Mouse (Mus musculus) forebrain, embryonic 11.5 days (tissue): ENCODE results near the gene Ksr2. TPM values are rescaled to one million over a fixed set of nuclear protein-coding genes. Genes with fewer than 3 reads are reported as not detected.

ENCODE experiments used
- ATAC-seq: fragments of 200-750 bp; cut with Nextera tagmentation; replicated peaks from 2 replicates; pipeline ENCODE4 v1.8.0; 2017; ENCODE audit warnings: moderate TSS enrichment; ENCODE audit not compliant: low FRiP score
- DNase-seq: peaks from one replicate; pipeline ENCODE4 v3.0.0-alpha.2; 2017; ENCODE audit warnings: low spot score
- H3K27ac ChIP-seq: fragments of 300-500 bp; sonication (generic); 2 replicates; pipeline ENCODE4 v1.5.1; 2014; ENCODE audit warnings: low read depth, low read length
- H3K27me3 ChIP-seq: fragments of 300-500 bp; sonication (generic); 2 replicates; pipeline ENCODE4 v1.6.1; 2014; ENCODE audit warnings: mild to moderate bottlenecking, low read length, mixed read lengths; ENCODE audit not compliant: control insufficient read depth, insufficient read depth
- H3K36me3 ChIP-seq: fragments of 300-500 bp; sonication (generic); 2 replicates; pipeline ENCODE4 v1.6.1; 2014; ENCODE audit warnings: mild to moderate bottlenecking, low read length, moderate library complexity, mixed read lengths; ENCODE audit not compliant: control insufficient read depth, insufficient read depth
- H3K4me1 ChIP-seq: fragments of 300-500 bp; sonication (generic); replicated peaks from 2 replicates; pipeline ENCODE4 v1.6.1; 2014; ENCODE audit warnings: low read length, mixed read lengths; ENCODE audit not compliant: control insufficient read depth, insufficient read depth
- H3K4me2 ChIP-seq: fragments of 300-500 bp; sonication (generic); 2 replicates; pipeline ENCODE4 v1.6.1; 2014; ENCODE audit warnings: low read depth, mild to moderate bottlenecking, low read length, moderate library complexity, mixed read lengths; ENCODE audit not compliant: severe bottlenecking
- H3K4me3 ChIP-seq: fragments of 300-500 bp; sonication (generic); 2 replicates; pipeline ENCODE4 v1.5.1; 2014; ENCODE audit warnings: low read depth, low read length
- H3K9ac ChIP-seq: fragments of 300-500 bp; sonication (generic); 2 replicates; pipeline ENCODE4 v1.6.1; 2014; ENCODE audit warnings: low read length
- H3K9me3 ChIP-seq: fragments of 300-500 bp; sonication (generic); 2 replicates; pipeline ENCODE4 v1.6.1; 2016; ENCODE audit warnings: low read length, mixed read lengths; ENCODE audit not compliant: control insufficient read depth
- WGBS: fragments of 180-500 bp; shearing (Covaris S2); extraction: QIAGEN DNeasy Blood & Tissue Kit; methylation state at CpG from one replicate; pipeline ENCODE4 v1.1.7; 2014; 5-methylcytosine and 5-hydroxymethylcytosine counted together
- polyA plus RNA-seq: library from polyadenylated mRNA; unstranded; fragments of >200 nt; fragmentation: Nextera tagmentation; extraction: Ambion mirVana; gene quantifications from 2 replicates; pipeline ENCODE4 v1.2.1, GENCODE M21; 2014

Gene Ksr2
- polyA plus RNA-seq, 1 experiment from 2014 or later = 1.2 TPM

DNA sequence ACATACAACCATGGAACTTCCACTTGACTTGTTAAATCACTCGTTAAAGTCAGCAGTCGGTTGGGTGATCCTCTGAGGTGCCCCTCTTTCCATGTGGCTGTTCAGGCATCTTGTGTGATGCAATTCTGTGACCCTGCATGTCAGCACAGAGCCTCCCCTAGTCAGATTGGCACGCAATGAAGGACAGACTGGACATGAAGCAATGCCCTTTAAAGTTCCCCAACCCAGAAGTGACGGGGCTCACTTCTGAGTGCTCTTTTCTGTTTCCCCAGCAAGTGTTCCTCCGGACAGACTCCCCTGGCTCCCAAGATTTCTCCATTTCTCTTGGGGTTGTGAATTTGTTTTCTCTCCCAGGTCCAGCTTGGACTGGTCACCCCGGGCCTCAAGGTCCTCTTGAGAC, 317.5 kb downstream of the Ksr2 start:
- no peak overlapping the region for H3K9ac ChIP-seq
- H3K4me1 ChIP-seq = no peaks in the 10 kb centered on the region; the same call in 1 of the 2 replicates
- DNase-seq (no peak), ATAC-seq (no peak)
- 44% methylated on average over 6 of the region's 6 CpGs for WGBS
- H3K36me3 ChIP-seq = no peaks in the 10 kb centered on the region
- H3K9me3 ChIP-seq = no peaks in the 10 kb centered on the region
- no peak overlapping the region for H3K4me3 ChIP-seq
- no peak overlapping the region for H3K4me2 ChIP-seq
- no peaks in the 10 kb centered on the region for H3K27me3 ChIP-seq
- no peak overlapping the region for H3K27ac ChIP-seq

GRCm38 (mm10) chr5:117744654-117745178, 330.9 kb downstream of the Ksr2 start:
- H3K4me2 ChIP-seq = no peak overlapping the region
- no peaks in the 10 kb centered on the region for H3K27me3 ChIP-seq
- no peak for DNase-seq
- H3K9ac ChIP-seq = no peak overlapping the region
- H3K4me3 ChIP-seq = no peak overlapping the region
- no peak overlapping the region for H3K27ac ChIP-seq
- ATAC-seq = no peak
- H3K36me3 ChIP-seq = no peaks in the 10 kb centered on the region
- 87% methylated on average over 11 of the region's 11 CpGs for WGBS
- no peaks in the 10 kb centered on the region for H3K9me3 ChIP-seq
- H3K4me1 ChIP-seq = peaks cover 4% of the 10 kb centered on the region; the same call in 1 of the 2 replicates

DNA sequence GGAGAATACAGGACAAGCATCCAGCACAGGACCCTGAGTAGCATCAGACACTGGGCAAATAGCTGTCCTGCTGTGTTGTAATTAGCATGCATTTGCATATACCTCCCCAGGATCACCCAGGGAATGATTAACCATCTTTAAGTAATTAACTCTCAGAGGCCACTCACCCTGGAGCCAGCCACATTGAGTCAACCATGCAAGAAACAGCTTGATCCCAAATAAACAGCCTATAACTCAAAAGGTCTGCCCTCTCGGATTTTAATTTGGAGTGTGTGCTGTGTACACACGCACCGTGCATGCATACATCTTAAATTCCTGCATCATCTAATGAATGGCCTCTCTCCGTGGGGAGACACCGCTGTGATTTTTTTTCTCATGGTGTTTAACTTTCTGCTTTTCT, 335.6 kb downstream of the Ksr2 start:
- Histone ChIP-seq H3K27me3 (no peaks in the 10 kb centered on the region), H3K9me3 (no peaks in the 10 kb centered on the region), H3K9ac (no peak overlapping the region), H3K4me1 (peaks cover 4% of the 10 kb centered on the region; the same call in 1 of the 2 replicates), H3K4me2 (no peak overlapping the region), H3K27ac (no peak overlapping the region), H3K36me3 (no peaks in the 10 kb centered on the region), H3K4me3 (no peak overlapping the region)
- DNase-seq = no peak
- WGBS = 19% methylated on average over 5 of the region's 5 CpGs
- no peak for ATAC-seq

DNA sequence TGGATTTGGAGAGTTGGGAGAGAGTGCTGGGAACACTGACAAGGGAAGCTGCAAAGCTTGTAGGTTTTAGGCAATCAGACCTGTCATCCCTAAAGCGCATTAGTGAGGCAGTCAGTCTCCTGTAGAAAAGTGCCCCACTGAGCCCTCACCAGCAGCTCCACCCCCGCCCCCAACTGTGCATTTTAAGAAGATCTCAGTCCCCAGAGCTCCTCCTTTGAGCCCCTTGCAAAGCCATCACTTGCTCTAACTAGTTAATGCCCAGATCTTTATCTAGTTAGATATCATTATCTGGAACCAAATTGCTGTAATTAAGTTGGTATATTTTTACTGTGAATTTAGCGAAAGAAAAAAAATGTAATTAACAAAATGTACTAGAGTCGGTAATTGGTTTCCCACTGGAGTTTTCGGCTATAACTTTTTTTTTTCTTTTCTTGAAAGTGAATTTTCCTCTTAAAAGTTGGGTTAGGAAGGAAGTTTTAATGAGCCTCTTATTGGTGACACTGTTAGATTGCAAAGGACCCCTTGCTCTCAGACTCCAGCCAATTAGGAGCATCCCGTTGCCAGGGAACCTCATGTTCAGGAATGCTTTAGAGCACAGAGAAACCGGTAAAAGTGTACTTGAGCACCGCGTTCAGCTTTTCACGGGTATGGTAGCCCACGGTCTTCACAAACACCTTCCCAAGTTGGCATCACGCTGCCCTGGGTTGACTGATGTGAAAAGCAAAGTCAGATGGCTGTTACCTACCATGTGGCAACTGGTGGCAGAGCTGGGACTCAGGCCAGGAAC, 344.1 kb downstream of the Ksr2 start:
- Histone ChIP-seq H3K9ac (no peak overlapping the region), H3K4me2 (no peak overlapping the region), H3K4me1 (peaks cover 5% of the 10 kb centered on the region; the same call in 1 of the 2 replicates), H3K36me3 (no peaks in the 10 kb centered on the region), H3K27ac (peak overlapping the region; percentile 66), H3K4me3 (no peak overlapping the region), H3K27me3 (no peaks in the 10 kb centered on the region), H3K9me3 (no peaks in the 10 kb centered on the region)
- WGBS = 9% methylated on average over 12 of the region's 12 CpGs
- DNase-seq (peak; percentile 83), ATAC-seq (peak; percentile 72)

- H3K36me3 ChIP-seq = no peaks in the 10 kb centered on the region
- H3K9ac ChIP-seq = no peak overlapping the region
- H3K4me2 ChIP-seq = no peak overlapping the region
- no peak for ATAC-seq
- DNase-seq = no peak
- no peak overlapping the region for H3K4me3 ChIP-seq
- 78% methylated on average over 9 of the region's 9 CpGs for WGBS
- no peak overlapping the region for H3K27ac ChIP-seq
- no peaks in the 10 kb centered on the region for H3K9me3 ChIP-seq
- peaks cover 5% of the 10 kb centered on the region; the same call in 1 of the 2 replicates for H3K4me1 ChIP-seq
- no peaks in the 10 kb centered on the region for H3K27me3 ChIP-seq
These were observed 347.5 kb downstream of the Ksr2 start for GRCm38 (mm10) chr5:117761181-117761832.

DNA sequence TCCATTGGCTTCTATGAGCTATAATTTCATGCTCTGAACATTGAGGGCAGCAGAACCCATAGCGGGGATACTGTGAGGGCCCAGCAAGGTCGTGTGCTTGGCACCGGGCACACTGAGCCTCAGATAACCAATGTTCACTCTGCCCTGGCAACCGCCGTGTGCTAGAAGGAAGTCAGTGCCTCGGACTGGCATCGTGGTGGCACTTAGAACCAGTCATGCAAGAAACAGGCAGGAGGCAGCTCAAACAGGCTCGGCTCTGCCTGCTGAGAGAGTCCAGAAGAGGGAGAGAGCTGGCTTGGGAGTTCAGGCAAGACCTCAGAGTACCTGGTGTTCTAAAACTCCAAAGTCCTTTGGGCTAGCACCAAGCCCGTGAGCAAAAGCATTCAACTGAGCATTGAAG, 350.7 kb downstream of the Ksr2 start:
- 87% methylated on average over 9 of the region's 9 CpGs for WGBS
- H3K9me3 ChIP-seq = no peaks in the 10 kb centered on the region
- H3K4me2 ChIP-seq = no peak overlapping the region
- H3K4me3 ChIP-seq = no peak overlapping the region
- H3K27me3 ChIP-seq = no peaks in the 10 kb centered on the region
- H3K27ac ChIP-seq = no peak overlapping the region
- ATAC-seq = no peak
- DNase-seq = no peak
- H3K36me3 ChIP-seq = no peaks in the 10 kb centered on the region
- H3K4me1 ChIP-seq = no peaks in the 10 kb centered on the region
- H3K9ac ChIP-seq = no peak overlapping the region

- H3K4me1 ChIP-seq = peaks cover 2% of the 10 kb centered on the region; the same call in 1 of the 2 replicates
- no peak overlapping the region for H3K9ac ChIP-seq
- no peaks in the 10 kb centered on the region for H3K27me3 ChIP-seq
- no peak overlapping the region for H3K27ac ChIP-seq
- H3K36me3 ChIP-seq = no peaks in the 10 kb centered on the region
- DNase-seq (no peak), ATAC-seq (no peak)
- H3K4me2 ChIP-seq = no peak overlapping the region
- WGBS = 73% methylated on average over 11 of the region's 11 CpGs
- H3K9me3 ChIP-seq = no peaks in the 10 kb centered on the region
- no peak overlapping the region for H3K4me3 ChIP-seq
These were observed 365.4 kb downstream of the Ksr2 start for GRCm38 (mm10) chr5:117779175-117779574.

- ATAC-seq (no peak), DNase-seq (no peak)
- WGBS = 14% methylated on average over 10 of the region's 10 CpGs
- H3K36me3 ChIP-seq = no peaks in the 10 kb centered on the region
- H3K4me1 ChIP-seq = peaks cover 2% of the 10 kb centered on the region; the same call in 1 of the 2 replicates
- no peak within 1 kb of the TSS for H3K27ac ChIP-seq
- H3K9me3 ChIP-seq = no peaks in the 10 kb centered on the region
- no peak within 1 kb of the TSS for H3K9ac ChIP-seq
- no peak within 1 kb of the TSS for H3K4me3 ChIP-seq
- no peak within 1 kb of the TSS for H3K4me2 ChIP-seq
- H3K27me3 ChIP-seq = no peaks in the 10 kb centered on the region
These were observed 366.9 kb downstream of the Ksr2 start, which contains the start of gene Nos1 for GRCm38 (mm10) chr5:117780681-117781080. TSS of gene Nos1 (plus strand) at chr5:117781032.
